Comparison of ENCODE assay signal across 16 mouse cellular contexts in genomic region chr5:37190378-37190777, GRCm38 (mm10). TPM values are rescaled to one million over a fixed set of nuclear protein-coding genes. Genes with fewer than 3 reads are reported as not detected.
DNase-seq lines count a peak whose midpoint lies in the region; ATAC-seq lines count a peak whose summit lies in the region.
"Had no signal": no experiment of that assay in that cellular context is flagged by ENCODE, and none has a peak within 500 bp of the region (broad histone marks: within the 10 kb centered on the region; RNA-seq: fewer than 3 reads in every experiment).

No protein-coding gene starts in this region.

- no peak for ATAC-seq in cerebellum, adult (ENCODE audit: insufficient number of reproducible peaks, low FRiP score, low TSS enrichment)
- no peak for ATAC-seq in hindbrain, embryonic 13.5 days (ENCODE audit: low FRiP score)
- ATAC-seq: forebrain, embryonic 16.5 days; inflammation-experienced regulatory T-cells, adult 6 months; intestine, postnatal 0 days had no signal

- H3K4me3 ChIP-seq in hindbrain, embryonic 13.5 days, result no peak overlapping the region
- H3K4me3 ChIP-seq: embryonic facial prominence, embryonic 12.5 days; gastrocnemius, adult 2 months; heart, embryonic 12.5 days had no signal

- H3K36me3 ChIP-seq in hindbrain, embryonic 13.5 days, result 0 out of 2 replicates have a peak, but pooled peaks cover 3% of the 10 kb centered on the region
- H3K36me3 ChIP-seq: embryonic facial prominence, embryonic 12.5 days; heart, embryonic 12.5 days had no signal

- no peaks in the 10 kb centered on the region for H3K27me3 ChIP-seq in hindbrain, embryonic 13.5 days
- H3K27me3 ChIP-seq: embryonic facial prominence, embryonic 12.5 days had no signal

- peaks cover 10% of the 10 kb centered on the region for H3K4me1 ChIP-seq in hindbrain, embryonic 13.5 days (replicated peaks)
- H3K4me1 ChIP-seq: embryonic facial prominence, embryonic 12.5 days; heart, embryonic 12.5 days had no signal

- H3K4me2 ChIP-seq in hindbrain, embryonic 13.5 days, result no peak overlapping the region
- H3K4me2 ChIP-seq: embryonic facial prominence, embryonic 12.5 days; heart, embryonic 12.5 days had no signal

- WGBS in hindbrain, embryonic 13.5 days, result 86% methylated on average over 5 of the region's 5 CpGs

- no peaks in the 10 kb centered on the region for H3K9me3 ChIP-seq in hindbrain, embryonic 13.5 days
- H3K9me3 ChIP-seq: embryonic facial prominence, embryonic 12.5 days; heart, embryonic 12.5 days had no signal

- no peak overlapping the region for H3K27ac ChIP-seq in hindbrain, embryonic 13.5 days
- H3K27ac ChIP-seq: embryonic facial prominence, embryonic 12.5 days; gastrocnemius, adult 2 months had no signal

- DNase-seq in cerebellum, adult 11 months, result peak; percentile 18
- peak; percentile 32 to 42 for DNase-seq in cerebellum, adult 18-20 months
- DNase-seq in cerebellum, adult 9-11 months, result peak; percentile 35
- DNase-seq in cerebellum, postnatal 36 days, result peak; percentile 45 to 56
- no peak for DNase-seq in kidney, adult 9 months
- DNase-seq: adrenal gland, postnatal 10 days; gastrocnemius, adult 2 months; gastrocnemius, postnatal 25 days; heart, postnatal 36 days had no signal

- no peak overlapping the region for H3K9ac ChIP-seq in hindbrain, embryonic 13.5 days
- H3K9ac ChIP-seq: embryonic facial prominence, embryonic 12.5 days; heart, embryonic 12.5 days had no signal

RNA-seq across cellular contexts. Expression of gene Crmp1, which starts 51.4 kb away (rescaled TPM):
- polyA plus RNA-seq in hindbrain, embryonic 13.5 days (2015; fragmentation: Nextera tagmentation; extraction: Ambion mirVana), result 750 and 790 TPM in 2 replicates
